30 mouse cellular contexts compared by ENCODE assay signal in the genomic region with DNA sequence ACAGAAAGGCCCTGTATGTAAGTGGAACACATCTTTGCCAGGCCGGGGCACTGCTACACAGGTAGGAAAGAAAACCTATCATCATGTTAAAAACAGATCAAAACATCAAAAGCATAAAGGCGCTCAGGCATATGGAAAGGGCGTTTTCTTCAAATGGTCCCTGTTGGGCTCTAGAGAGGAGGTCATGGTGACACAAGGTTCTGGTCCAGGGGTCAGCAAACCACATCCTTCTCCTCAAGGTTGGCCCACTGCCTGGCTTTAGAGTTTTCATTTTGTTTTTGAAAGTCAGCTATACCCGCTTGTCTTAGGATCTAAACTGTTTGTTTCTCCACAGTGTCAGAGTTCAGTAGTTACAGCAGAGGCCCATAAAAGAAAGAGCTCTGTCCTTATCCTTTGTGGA. TPM values are rescaled to one million over a fixed set of nuclear protein-coding genes. Genes with fewer than 3 reads are reported as not detected.
DNase-seq lines count a peak whose midpoint lies in the region; ATAC-seq and TF ChIP-seq lines count a peak whose summit lies in the region.
"Had no signal": no experiment of that assay in that cellular context is flagged by ENCODE, and none has a peak within 500 bp of the region (broad histone marks: within the 10 kb centered on the region; RNA-seq: fewer than 3 reads in every experiment).

No protein-coding gene starts in this region.

- peaks cover 43% of the 10 kb centered on the region for H3K36me3 ChIP-seq in heart, embryonic 12.5 days
- H3K36me3 ChIP-seq in kidney, embryonic 16.5 days (ENCODE audit: insufficient read depth, low read length), result 0 out of 2 replicates have a peak, but pooled peaks cover 2% of the 10 kb centered on the region
- no peaks in the 10 kb centered on the region for H3K36me3 ChIP-seq in spleen, adult 2 months (ENCODE audit: control insufficient read depth, insufficient read depth, low read length)
- H3K36me3 ChIP-seq: lung, embryonic 15.5 days had no signal

- no peaks in the 10 kb centered on the region for H3K9me3 ChIP-seq in heart, embryonic 12.5 days (replicated peaks)
- H3K9me3 ChIP-seq in kidney, embryonic 16.5 days (ENCODE audit: low read length), result no peaks in the 10 kb centered on the region
- H3K9me3 ChIP-seq: forebrain, embryonic 13.5 days; hindbrain, embryonic 13.5 days; limb, embryonic 13.5 days; lung, embryonic 15.5 days; midbrain, embryonic 10.5 days; neural tube, embryonic 13.5 days had no signal

- 76% methylated on average over 4 of the region's 4 CpGs for WGBS in heart, embryonic 12.5 days
- WGBS in kidney, embryonic 16.5 days, result 60% methylated on average over 4 of the region's 4 CpGs
- WGBS in spleen, adult 2 months, result 36% methylated on average over 4 of the region's 4 CpGs

- no peak overlapping the region for H3K4me2 ChIP-seq in heart, embryonic 12.5 days
- no peak overlapping the region for H3K4me2 ChIP-seq in kidney, embryonic 16.5 days (replicated peaks; ENCODE audit: low read depth, low read length)
- H3K4me2 ChIP-seq: forebrain, embryonic 13.5 days; hindbrain, embryonic 13.5 days; limb, embryonic 13.5 days; liver, embryonic 11.5 days; lung, embryonic 15.5 days; neural tube, embryonic 13.5 days had no signal

- TF ChIP-seq CTCF in spleen, adult 2 months (IDR thresholded peaks at IDR 0.05; ENCODE audit: extremely low read depth, insufficient read depth, insufficient read length, insufficient replicate concordance), result no peak

- no peak for DNase-seq in heart, adult 18-20 months
- peak; percentile 47 for DNase-seq in kidney, postnatal 10 days
- peak; percentile 26 to 36 for DNase-seq in spleen, adult 2 months (ENCODE audit: low read depth in 1 of 2, low spot score in 2 of 2)
- DNase-seq in spleen, adult 12 weeks (ENCODE audit: low spot score), result no peak
- no peak for DNase-seq in layer of hippocampus, adult 9-10 months (ENCODE audit: low spot score)
- DNase-seq: adrenal gland, adult 2 months; adrenal gland, postnatal 36 days; cerebellum, adult 18-20 months; cerebellum, postnatal 14 days; gastrocnemius, postnatal 10 days; heart, postnatal 4 days; right cerebral cortex, postnatal 25 days; thymus, adult 18-20 months; thymus, postnatal 25 days had no signal

- no peaks in the 10 kb centered on the region for H3K27me3 ChIP-seq in heart, embryonic 12.5 days (replicated peaks)
- no peaks in the 10 kb centered on the region for H3K27me3 ChIP-seq in kidney, embryonic 16.5 days (ENCODE audit: insufficient read depth, low read length)
- H3K27me3 ChIP-seq in spleen, adult 2 months (ENCODE audit: control insufficient read depth, insufficient read depth, low read length), result no peaks in the 10 kb centered on the region
- H3K27me3 ChIP-seq: forebrain, embryonic 13.5 days; hindbrain, embryonic 13.5 days; limb, embryonic 13.5 days; lung, embryonic 15.5 days; neural tube, embryonic 13.5 days had no signal

- no peak for ATAC-seq in heart, embryonic 12.5 days (ENCODE audit: insufficient number of reproducible peaks, low FRiP score)
- no peak for ATAC-seq in kidney, embryonic 16.5 days (ENCODE audit: low FRiP score, low TSS enrichment)
- peak; percentile 73 for ATAC-seq in neutrophil, adult 5-6 weeks (ENCODE audit: extremely low read depth, insufficient number of reproducible peaks, low FRiP score, poor library complexity, severe bottlenecking)
- ATAC-seq: forebrain, embryonic 13.5 days; intestine, postnatal 0 days had no signal

- TF ChIP-seq POLR2A in spleen, adult 2 months (IDR thresholded peaks at IDR 0.05; ENCODE audit: low read depth, low read length), result no peak

- H3K4me3 ChIP-seq in heart, embryonic 12.5 days, result no peak overlapping the region
- no peak overlapping the region for H3K4me3 ChIP-seq in kidney, embryonic 16.5 days (ENCODE audit: low read length)
- no peak overlapping the region for H3K4me3 ChIP-seq in spleen, adult 2 months (ENCODE audit: extremely low read depth, insufficient read depth, insufficient read length)
- H3K4me3 ChIP-seq: erythroblast, embryonic 14.5 days; forebrain, embryonic 13.5 days; hindbrain, embryonic 13.5 days; layer of hippocampus, adult 2 months; limb, embryonic 13.5 days; lung, embryonic 15.5 days; midbrain, embryonic 10.5 days; myocyte; neural tube, embryonic 13.5 days had no signal

- H3K4me1 ChIP-seq in heart, embryonic 12.5 days (replicated peaks), result peaks cover 17% of the 10 kb centered on the region
- peaks cover 10% of the 10 kb centered on the region for H3K4me1 ChIP-seq in kidney, embryonic 16.5 days (ENCODE audit: insufficient read depth, low read length)
- peaks cover 7% of the 10 kb centered on the region; the same call in 1 of the 2 replicates for H3K4me1 ChIP-seq in spleen, adult 2 months (ENCODE audit: control insufficient read depth, insufficient read depth, insufficient read length)
- H3K4me1 ChIP-seq: forebrain, embryonic 13.5 days had no signal

- H3K9ac ChIP-seq in heart, embryonic 12.5 days, result no peak overlapping the region
- no peak overlapping the region for H3K9ac ChIP-seq in kidney, embryonic 16.5 days (replicated peaks; ENCODE audit: low read length)
- H3K9ac ChIP-seq: forebrain, embryonic 13.5 days; hindbrain, embryonic 13.5 days; limb, embryonic 13.5 days; lung, embryonic 15.5 days; neural tube, embryonic 13.5 days had no signal

- H3K27ac ChIP-seq in heart, embryonic 12.5 days (ENCODE audit: poor library complexity, severe bottlenecking), result peak overlapping the region; percentile 23
- no peak overlapping the region for H3K27ac ChIP-seq in kidney, embryonic 16.5 days (ENCODE audit: low read length)
- no peak overlapping the region for H3K27ac ChIP-seq in spleen, adult 2 months (ENCODE audit: insufficient read depth, low read length)
- H3K27ac ChIP-seq: forebrain, embryonic 13.5 days; hindbrain, embryonic 13.5 days; layer of hippocampus, adult 2 months; limb, embryonic 13.5 days; lung, embryonic 15.5 days; midbrain, embryonic 10.5 days; neural tube, embryonic 13.5 days; stomach, postnatal 0 days had no signal

RNA-seq across cellular contexts. Expression of gene Ift43, which starts 27.2 kb away (rescaled TPM):
- 113 and 118 TPM in 2 replicates for polyA plus RNA-seq in heart, embryonic 12.5 days (2016; fragmentation: Nextera tagmentation; extraction: Ambion mirVana)
- total RNA-seq in heart, adult 18-20 months (2021), result 10 to 100 TPM; 21.5 to 23.9 TPM
- polyA plus RNA-seq in kidney, embryonic 16.5 days (2015; fragmentation: Nextera tagmentation; extraction: Ambion mirVana), result 74.7 and 76.7 TPM in 2 replicates
- polyA plus RNA-seq in spleen, adult 2 months (2012; rRNA removed), result 2.6 and 4.0 TPM in 2 replicates
- total RNA-seq in neutrophil, adult 5-6 weeks (2017), result not detected in 2 replicates
- polyA plus RNA-seq: erythroblast, embryonic 14.5 days had no signal

RNA-seq across cellular contexts. Expression of gene Tgfb3, which starts 30.7 kb away (rescaled TPM):
- 24.2 and 24.5 TPM in 2 replicates for polyA plus RNA-seq in heart, embryonic 12.5 days (2016; fragmentation: Nextera tagmentation; extraction: Ambion mirVana)
- 10 to 100 TPM; 13.1 to 13.5 TPM for total RNA-seq in heart, adult 18-20 months (2021)
- 27.0 and 28.2 TPM in 2 replicates for polyA plus RNA-seq in kidney, embryonic 16.5 days (2015; fragmentation: Nextera tagmentation; extraction: Ambion mirVana)
- polyA plus RNA-seq in spleen, adult 2 months (2012; rRNA removed), result 2.8 and 3.2 TPM in 2 replicates
- 1.3 and 1.6 TPM in 2 replicates for total RNA-seq in neutrophil, adult 5-6 weeks (2017)
- total RNA-seq: megakaryocyte progenitor cell, adult 5-6 weeks had no signal
- polyA plus RNA-seq: erythroblast, embryonic 14.5 days had no signal

Comparison
In these comparisons a context has a peak if more than half of its experiments do, and no peak if none do; other contexts are left out.
1. DNase-seq: peak in kidney, postnatal 10 days (single experiment) and spleen, adult 2 months (2 of 2); none in heart, adult 18-20 months (0 of 2), spleen, adult 12 weeks (single experiment) and layer of hippocampus, adult 9-10 months (single experiment).
2. RNA of gene Ift43, which starts 27.2 kb away (polyA plus RNA-seq): 113 to 118 TPM in heart, embryonic 12.5 days and 74.7 to 76.7 TPM in kidney, embryonic 16.5 days; 2.6 to 4.0 TPM in spleen, adult 2 months; every median in the first group is over 10 times any median in the second.